Mouse (Mus musculus) small intestine, adult 2 months (tissue): ENCODE results near the gene Rbm41. TPM values are rescaled to one million over a fixed set of nuclear protein-coding genes. Genes with fewer than 3 reads are reported as not detected.

Experiments used
- H3K27ac ChIP-seq: fragments of 200-500 bp; 2 replicates; pipeline ENCODE4 v1.5.1; 2012; ENCODE audit warnings: low read depth, low read length, control low read depth, inconsistent platforms; ENCODE audit not compliant: insufficient read depth
- H3K27me3 ChIP-seq: fragments of 200-500 bp; 2 replicates; pipeline ENCODE4 v1.6.1; 2012; ENCODE audit warnings: mild to moderate bottlenecking, moderate library complexity, low read length, inconsistent platforms; ENCODE audit not compliant: control insufficient read depth, insufficient read depth
- H3K36me3 ChIP-seq: fragments of 200-500 bp; 2 replicates; pipeline ENCODE4 v1.6.1; 2012; ENCODE audit warnings: mild to moderate bottlenecking, low read length, control low read depth, inconsistent platforms; ENCODE audit not compliant: control insufficient read depth, insufficient read depth
- H3K4me1 ChIP-seq: fragments of 200-500 bp; 2 replicates; pipeline ENCODE4 v1.6.1; 2012; ENCODE audit warnings: low read length, inconsistent platforms, mixed read lengths; ENCODE audit not compliant: control insufficient read depth, insufficient read depth, insufficient read length
- H3K4me3 ChIP-seq: fragments of 200-500 bp; 2 replicates; pipeline ENCODE4 v1.5.1; 2012; ENCODE audit warnings: low read depth, mild to moderate bottlenecking, control low read depth, inconsistent platforms, low read length, moderate library complexity
- CTCF ChIP-seq: fragments of 200-500 bp; IDR thresholded peaks from 2 replicates; pipeline ENCODE4 v1.5.1; 2012; ENCODE audit warnings: low read depth, mild to moderate bottlenecking, control low read depth, inconsistent platforms, low read length, moderate library complexity, mixed read lengths; ENCODE audit not compliant: insufficient replicate concordance, insufficient read length; ENCODE audit errors: extremely low read depth
- POLR2A ChIP-seq: fragments of 200-500 bp; IDR thresholded peaks from 2 replicates; pipeline ENCODE4 v1.6.1; 2012; ENCODE audit warnings: low read depth, mild to moderate bottlenecking, control low read depth, inconsistent platforms, low read length, moderate library complexity
- WGBS: fragments of 180-500 bp; shearing (Covaris S2); methylation state at CpG from one replicate; pipeline ENCODE4 v1.1.7; 2018; 5-methylcytosine and 5-hydroxymethylcytosine counted together
- polyA plus RNA-seq: library from polyadenylated mRNA; depleted of rRNA; stranded (reverse); fragments of >200 nt; gene quantifications from 2 replicates; pipeline ENCODE4 v1.2.3, GENCODE M21; 2012; rRNA removed

The Rbm41 gene
- polyA plus RNA-seq, 1 experiment, result not detected

DNA sequence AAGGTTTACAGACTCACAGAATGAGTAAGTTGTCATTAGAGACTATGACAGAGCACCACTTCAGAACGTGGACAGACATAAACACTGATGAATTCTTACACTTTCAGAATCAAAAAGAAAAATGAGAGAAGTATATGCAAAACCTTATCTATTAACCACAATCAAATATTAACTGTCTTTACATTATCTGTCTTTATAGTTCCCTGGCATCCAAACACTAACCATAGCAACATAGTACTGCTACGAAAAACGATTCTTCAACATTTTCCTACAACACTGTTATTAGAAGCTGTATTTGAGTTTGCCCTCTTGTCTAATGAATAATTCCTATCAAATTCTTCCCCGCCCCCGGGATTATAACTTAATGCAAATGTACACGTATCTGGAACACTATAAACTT, 157.3 kb downstream of the Rbm41 start:
- Histone ChIP-seq H3K4me1 (no peaks in the 10 kb centered on the region), H3K4me3 (no peak overlapping the region), H3K27ac (no peak overlapping the region), H3K27me3 (no peaks in the 10 kb centered on the region), H3K36me3 (no peaks in the 10 kb centered on the region)
- 80% methylated on average over 6 of the region's 6 CpGs for WGBS
- TF ChIP-seq POLR2A, result no peak
- TF ChIP-seq CTCF, result no peak

Other genes starting within 250 kb of the Rbm41 start
- gene Ripply1, start 216.2 kb downstream of the Rbm41 start, polyA plus RNA-seq, result not detected in 2 replicates
- 9.9 and 28.5 TPM in 2 replicates for gene Cldn2, start 197.8 kb downstream of the Rbm41 start, polyA plus RNA-seq
- 0.74 and 1.8 TPM in 2 replicates for gene Morc4, start 126.9 kb downstream of the Rbm41 start, polyA plus RNA-seq
- 3.0 TPM in 1 of 2 replicates, not detected in the other for gene Nup62cl, start 64.1 kb upstream of the Rbm41 start, polyA plus RNA-seq
- not detected in 2 replicates for gene Pih1h3b, start 64.3 kb upstream of the Rbm41 start, polyA plus RNA-seq